Mouse (Mus musculus): ENCODE measurements around the gene 1700016K19Rik. TPM values are rescaled to one million over a fixed set of nuclear protein-coding genes. Genes with fewer than 3 reads are reported as not detected.

1700016K19Rik gene
- polyA plus RNA-seq, 1 experiment from 2014 or later: not detected

- ATAC-seq (ENCODE audit: insufficient read depth, low FRiP score, low TSS enrichment): no peak
- H3K4me2 ChIP-seq (ENCODE audit: low read depth): no peak overlapping the region
- WGBS: 88% methylated on average over 8 of the region's 8 CpGs
- H3K9ac ChIP-seq (ENCODE audit: low read length): no peak overlapping the region
- H3K36me3 ChIP-seq (ENCODE audit: control insufficient read depth, insufficient read depth, low read length): no peaks in the 10 kb centered on the region
- no peaks in the 10 kb centered on the region for H3K9me3 ChIP-seq (ENCODE audit: control insufficient read depth, low read length)
- H3K4me3 ChIP-seq (ENCODE audit: low read depth, low read length): no peak overlapping the region
- H3K4me1 ChIP-seq (ENCODE audit: control insufficient read depth, insufficient read depth, low read length): no peaks in the 10 kb centered on the region
- H3K27me3 ChIP-seq (ENCODE audit: control insufficient read depth, insufficient read depth, low read length): no peaks in the 10 kb centered on the region
- H3K27ac ChIP-seq (ENCODE audit: low read depth, low read length): no peak overlapping the region
- no peak for DNase-seq (ENCODE audit: low spot score)
These were observed 35.5 kb downstream of the 1700016K19Rik start for GRCm38 (mm10) chr11:76035182-76035581.

DNA sequence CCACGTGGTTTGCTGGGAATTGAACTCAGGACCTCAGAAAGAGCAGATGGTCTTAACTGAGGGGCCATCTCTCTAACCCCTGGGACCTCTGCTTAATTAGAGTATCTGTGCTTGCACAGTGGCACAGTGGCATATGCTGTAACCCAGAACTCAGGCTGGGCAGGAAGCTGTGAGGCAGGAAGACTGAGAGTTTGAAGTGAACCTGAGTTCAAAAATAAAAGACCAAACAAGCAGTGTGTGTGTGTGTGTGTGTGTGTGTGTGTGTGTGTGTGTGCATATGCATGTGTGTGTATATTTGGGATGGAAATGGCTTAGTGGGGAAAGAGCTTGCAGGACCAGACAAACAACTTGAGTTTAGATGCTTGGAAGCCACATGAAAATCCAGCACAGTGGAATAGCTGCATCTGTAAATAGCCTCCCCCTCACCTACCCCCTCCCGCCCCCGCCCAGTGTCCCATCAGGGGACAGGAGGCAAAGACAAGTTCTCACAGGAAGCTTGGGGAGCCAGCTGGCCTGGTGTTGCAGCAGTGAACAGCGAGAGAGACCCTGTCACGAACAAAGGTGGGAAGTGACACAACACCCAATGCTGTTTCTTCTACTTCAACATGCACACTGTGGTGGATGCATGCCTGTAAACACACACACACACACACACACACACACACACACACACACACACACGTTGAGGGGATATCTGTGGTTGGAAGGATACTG is 38.0 kb downstream of the 1700016K19Rik start:
- no peaks in the 10 kb centered on the region for H3K9me3 ChIP-seq (ENCODE audit: control insufficient read depth, low read length)
- no peak overlapping the region for H3K4me2 ChIP-seq (ENCODE audit: low read depth)
- H3K9ac ChIP-seq (ENCODE audit: low read length): no peak overlapping the region
- no peaks in the 10 kb centered on the region for H3K27me3 ChIP-seq (ENCODE audit: control insufficient read depth, insufficient read depth, low read length)
- H3K36me3 ChIP-seq (ENCODE audit: control insufficient read depth, insufficient read depth, low read length): no peaks in the 10 kb centered on the region
- no peak overlapping the region for H3K4me3 ChIP-seq (ENCODE audit: low read depth, low read length)
- H3K4me1 ChIP-seq (ENCODE audit: control insufficient read depth, insufficient read depth, low read length): no peaks in the 10 kb centered on the region
- WGBS: 42% methylated on average over 6 of the region's 6 CpGs
- H3K27ac ChIP-seq (ENCODE audit: low read depth, low read length): no peak overlapping the region
- ATAC-seq (ENCODE audit: insufficient read depth, low FRiP score, low TSS enrichment) (no peak), DNase-seq (ENCODE audit: low spot score) (no peak)

GRCm38 (mm10) chr11:76039271-76040053 is 39.8 kb downstream of the 1700016K19Rik start:
- Histone ChIP-seq H3K4me2 (ENCODE audit: low read depth) (no peak overlapping the region), H3K27ac (ENCODE audit: low read depth, low read length) (no peak overlapping the region), H3K9me3 (ENCODE audit: control insufficient read depth, low read length) (no peaks in the 10 kb centered on the region), H3K36me3 (ENCODE audit: control insufficient read depth, insufficient read depth, low read length) (no peaks in the 10 kb centered on the region), H3K9ac (ENCODE audit: low read length) (no peak overlapping the region), H3K27me3 (ENCODE audit: control insufficient read depth, insufficient read depth, low read length) (no peaks in the 10 kb centered on the region), H3K4me3 (ENCODE audit: low read depth, low read length) (no peak overlapping the region), H3K4me1 (ENCODE audit: control insufficient read depth, insufficient read depth, low read length) (no peaks in the 10 kb centered on the region)
- ATAC-seq (ENCODE audit: insufficient read depth, low FRiP score, low TSS enrichment) (no peak), DNase-seq (ENCODE audit: low spot score) (no peak)
- 87% methylated on average over 3 of the region's 3 CpGs for whole genome bisulfite sequencing

GRCm38 (mm10) chr11:76040106-76040505 is 40.4 kb downstream of the 1700016K19Rik start:
- no peak overlapping the region for H3K27ac ChIP-seq (ENCODE audit: low read depth, low read length)
- H3K9me3 ChIP-seq (ENCODE audit: control insufficient read depth, low read length): no peaks in the 10 kb centered on the region
- no peak overlapping the region for H3K4me2 ChIP-seq (ENCODE audit: low read depth)
- WGBS: 87% methylated on average over 8 of the region's 8 CpGs
- no peak overlapping the region for H3K9ac ChIP-seq (ENCODE audit: low read length)
- H3K36me3 ChIP-seq (ENCODE audit: control insufficient read depth, insufficient read depth, low read length): no peaks in the 10 kb centered on the region
- ATAC-seq (ENCODE audit: insufficient read depth, low FRiP score, low TSS enrichment): no peak
- H3K27me3 ChIP-seq (ENCODE audit: control insufficient read depth, insufficient read depth, low read length): no peaks in the 10 kb centered on the region
- H3K4me1 ChIP-seq (ENCODE audit: control insufficient read depth, insufficient read depth, low read length): no peaks in the 10 kb centered on the region
- H3K4me3 ChIP-seq (ENCODE audit: low read depth, low read length): no peak overlapping the region
- DNase-seq (ENCODE audit: low spot score): no peak

- Histone ChIP-seq H3K27me3 (ENCODE audit: control insufficient read depth, insufficient read depth, low read length) (no peaks in the 10 kb centered on the region), H3K4me2 (ENCODE audit: low read depth) (no peak overlapping the region), H3K4me3 (ENCODE audit: low read depth, low read length) (no peak overlapping the region), H3K9ac (ENCODE audit: low read length) (no peak overlapping the region), H3K4me1 (ENCODE audit: control insufficient read depth, insufficient read depth, low read length) (no peaks in the 10 kb centered on the region), H3K36me3 (ENCODE audit: control insufficient read depth, insufficient read depth, low read length) (no peaks in the 10 kb centered on the region), H3K27ac (ENCODE audit: low read depth, low read length) (no peak overlapping the region), H3K9me3 (ENCODE audit: control insufficient read depth, low read length) (no peaks in the 10 kb centered on the region)
- DNase-seq (ENCODE audit: low spot score) (no peak), ATAC-seq (ENCODE audit: insufficient read depth, low FRiP score, low TSS enrichment) (no peak)
- WGBS: 88% methylated on average over 4 of the region's 4 CpGs
These were observed 41.2 kb downstream of the 1700016K19Rik start for GRCm38 (mm10) chr11:76040761-76041376.

DNA sequence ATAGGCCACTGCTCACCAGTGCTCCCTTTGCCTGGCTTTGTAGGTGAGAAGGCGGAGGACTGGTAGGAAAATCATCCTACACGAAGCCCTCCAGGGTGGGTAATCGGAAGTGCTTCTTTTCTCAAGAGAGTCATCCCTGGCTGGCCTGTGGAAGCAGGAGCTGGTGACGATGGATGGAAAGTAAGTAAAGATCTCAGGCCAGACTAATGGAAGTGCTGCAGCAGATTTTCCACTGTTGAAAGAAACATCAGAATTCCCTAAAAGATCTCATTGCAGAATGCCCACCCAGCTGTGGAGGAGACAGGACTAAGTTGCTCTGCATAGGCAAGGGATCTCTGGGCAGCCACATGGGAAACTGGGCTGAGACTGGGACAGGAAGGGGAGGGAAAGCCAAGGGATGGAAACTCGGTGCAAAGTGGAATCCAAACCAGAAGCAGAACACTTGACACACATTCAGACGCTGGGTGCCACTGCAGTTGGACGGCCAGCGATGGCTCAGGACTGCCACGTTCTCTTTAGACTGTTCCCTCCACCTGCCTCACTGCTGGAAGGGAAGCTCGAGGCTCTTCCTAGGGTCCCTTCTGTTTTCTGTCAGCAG is 42.4 kb downstream of the 1700016K19Rik start:
- ATAC-seq (ENCODE audit: insufficient read depth, low FRiP score, low TSS enrichment) (no peak), DNase-seq (ENCODE audit: low spot score) (no peak)
- Histone ChIP-seq H3K4me3 (ENCODE audit: low read depth, low read length) (no peak overlapping the region), H3K4me2 (ENCODE audit: low read depth) (no peak overlapping the region), H3K36me3 (ENCODE audit: control insufficient read depth, insufficient read depth, low read length) (no peaks in the 10 kb centered on the region), H3K4me1 (ENCODE audit: control insufficient read depth, insufficient read depth, low read length) (no peaks in the 10 kb centered on the region), H3K9ac (ENCODE audit: low read length) (no peak overlapping the region), H3K27me3 (ENCODE audit: control insufficient read depth, insufficient read depth, low read length) (no peaks in the 10 kb centered on the region), H3K27ac (ENCODE audit: low read depth, low read length) (no peak overlapping the region), H3K9me3 (ENCODE audit: control insufficient read depth, low read length) (no peaks in the 10 kb centered on the region)
- WGBS: 64% methylated on average over 10 of the region's 10 CpGs

- no peaks in the 10 kb centered on the region for H3K9me3 ChIP-seq (ENCODE audit: control insufficient read depth, low read length)
- 35% methylated on average over 5 of the region's 5 CpGs for WGBS
- no peak overlapping the region for H3K4me2 ChIP-seq (ENCODE audit: low read depth)
- H3K36me3 ChIP-seq (ENCODE audit: control insufficient read depth, insufficient read depth, low read length): no peaks in the 10 kb centered on the region
- ATAC-seq (ENCODE audit: insufficient read depth, low FRiP score, low TSS enrichment): no peak
- no peak overlapping the region for H3K4me3 ChIP-seq (ENCODE audit: low read depth, low read length)
- no peak overlapping the region for H3K9ac ChIP-seq (ENCODE audit: low read length)
- H3K27me3 ChIP-seq (ENCODE audit: control insufficient read depth, insufficient read depth, low read length): no peaks in the 10 kb centered on the region
- H3K4me1 ChIP-seq (ENCODE audit: control insufficient read depth, insufficient read depth, low read length): no peaks in the 10 kb centered on the region
- DNase-seq (ENCODE audit: low spot score): no peak
- no peak overlapping the region for H3K27ac ChIP-seq (ENCODE audit: low read depth, low read length)
These were observed 43.2 kb downstream of the 1700016K19Rik start for GRCm38 (mm10) chr11:76042882-76043281.

DNA sequence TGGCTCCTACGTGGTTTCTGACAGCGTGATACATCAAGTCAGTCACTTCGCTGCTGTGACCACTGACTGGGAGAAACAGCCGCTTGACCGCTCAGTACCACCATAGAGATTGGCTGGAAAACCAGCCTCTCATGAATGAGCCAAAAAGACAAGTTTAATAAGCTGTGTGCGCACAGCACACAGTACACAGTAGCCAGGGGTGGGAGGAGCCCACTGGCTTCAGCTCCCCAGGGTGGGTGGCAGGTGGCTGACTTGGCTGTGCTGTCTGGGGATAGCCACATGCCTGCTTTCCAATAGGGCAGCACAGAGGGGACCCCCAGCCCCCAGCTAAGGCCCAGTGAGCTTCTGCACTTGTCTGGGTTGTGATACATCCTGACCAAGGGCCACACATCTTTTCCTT is 44.8 kb downstream of the 1700016K19Rik start:
- no peak for DNase-seq (ENCODE audit: low spot score)
- WGBS: 74% methylated on average over 6 of the region's 6 CpGs
- H3K27me3 ChIP-seq (ENCODE audit: control insufficient read depth, insufficient read depth, low read length): no peaks in the 10 kb centered on the region
- ATAC-seq (ENCODE audit: insufficient read depth, low FRiP score, low TSS enrichment): no peak
- H3K9me3 ChIP-seq (ENCODE audit: control insufficient read depth, low read length): no peaks in the 10 kb centered on the region
- no peak overlapping the region for H3K4me2 ChIP-seq (ENCODE audit: low read depth)
- H3K4me3 ChIP-seq (ENCODE audit: low read depth, low read length): no peak overlapping the region
- H3K27ac ChIP-seq (ENCODE audit: low read depth, low read length): no peak overlapping the region
- no peaks in the 10 kb centered on the region for H3K4me1 ChIP-seq (ENCODE audit: control insufficient read depth, insufficient read depth, low read length)
- H3K9ac ChIP-seq (ENCODE audit: low read length): no peak overlapping the region
- H3K36me3 ChIP-seq (ENCODE audit: control insufficient read depth, insufficient read depth, low read length): no peaks in the 10 kb centered on the region

Measured in neural tube, embryonic 11.5 days (tissue).